Mouse (Mus musculus) bone marrow macrophage, adult 2 months (primary cell): Measurements from ENCODE around the gene Gpsm1.

Experiments used
- CTCF ChIP-seq: IDR thresholded peaks from 2 replicates; pipeline ENCODE4 v1.5.1; 2012; ENCODE audit warnings: low read depth, mild to moderate bottlenecking, low read length, moderate library complexity
- POLR2A ChIP-seq: IDR thresholded peaks from 2 replicates; pipeline ENCODE4 v1.6.1; 2012; ENCODE audit warnings: mild to moderate bottlenecking, low read depth, low read length, borderline replicate concordance

GRCm38 (mm10) chr2:26300808-26301174, 14.5 kb upstream of the Gpsm1 start:
- TF ChIP-seq CTCF = peak; percentile 87
- TF ChIP-seq POLR2A = no peak
